Mouse (Mus musculus) G1E (cell line): ENCODE measurements around the gene Evl.

Experiments used
- CTCF ChIP-seq: IDR thresholded peaks from 2 replicates; pipeline ENCODE4 v1.5.1; 2012; ENCODE audit warnings: low read depth, low read length, inconsistent platforms, mixed read lengths
- GATA1 ChIP-seq: IDR thresholded peaks from 2 replicates; pipeline ENCODE4 v1.6.1; 2012; ENCODE audit warnings: borderline replicate concordance, low read length, inconsistent platforms, mixed read lengths
- GATA2 ChIP-seq: IDR thresholded peaks from 2 replicates; pipeline ENCODE4 v1.6.1; 2012; ENCODE audit warnings: low read depth, low read length, inconsistent platforms, borderline replicate concordance
- POLR2AphosphoS5 ChIP-seq: IDR thresholded peaks from 2 replicates; pipeline ENCODE4 v1.6.1; 2012; ENCODE audit warnings: low read depth, low read length, inconsistent platforms; ENCODE audit not compliant: insufficient replicate concordance
- TAL1 ChIP-seq: conservative IDR thresholded peaks from 2 replicates; pipeline ENCODE4 v1.6.1; 2012; ENCODE audit warnings: low read depth, low read length, inconsistent platforms, mixed read lengths

DNA sequence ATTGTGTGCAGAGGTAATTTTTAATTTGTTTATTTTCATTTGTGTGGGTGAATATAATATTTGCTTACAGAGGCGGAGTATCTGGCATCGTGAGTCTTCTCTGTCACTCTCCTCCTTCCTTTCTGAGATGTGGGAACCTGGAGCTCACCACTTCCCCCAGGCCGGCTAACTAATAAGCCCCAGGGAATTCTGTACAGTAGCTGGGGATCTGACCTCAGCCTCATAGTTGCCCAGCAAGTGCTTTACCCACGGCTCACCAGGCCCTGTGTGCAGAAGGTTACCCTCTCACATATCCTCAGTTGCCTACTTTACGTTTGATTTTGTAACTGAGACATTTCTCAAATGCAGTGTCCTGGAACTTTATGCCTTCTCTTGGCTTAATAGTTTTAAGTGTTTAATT lies 37.1 kb downstream of the Evl start:
- TF ChIP-seq CTCF = no peak
- TF ChIP-seq GATA2 = no peak
- no peak for TF ChIP-seq GATA1
- TF ChIP-seq TAL1 = no peak
- TF ChIP-seq POLR2AphosphoS5 = no peak
